ENCODE assay signal across 31 mouse cellular contexts in the genomic region with DNA sequence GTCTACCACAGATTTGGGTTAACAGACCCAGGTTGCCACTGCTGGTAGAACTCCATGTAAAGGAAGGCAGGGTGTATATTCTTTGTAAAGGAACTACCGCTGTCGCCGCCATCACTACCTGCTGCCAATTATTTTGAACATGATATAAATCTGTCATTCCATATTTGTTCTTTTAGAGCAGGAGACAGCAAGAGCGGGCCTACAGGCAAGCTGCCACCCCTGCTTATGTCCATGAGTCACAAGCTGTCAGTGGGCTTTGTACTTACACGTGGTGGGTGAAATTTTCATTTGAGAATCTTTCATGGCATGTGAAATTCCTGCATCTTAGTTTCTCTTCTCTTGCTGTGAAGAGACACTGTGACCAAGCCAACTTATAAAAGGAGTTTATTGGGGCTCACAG. TPM values are rescaled to one million over a fixed set of nuclear protein-coding genes. Genes with fewer than 3 reads are reported as not detected.
DNase-seq lines count a peak whose midpoint lies in the region; ATAC-seq and TF ChIP-seq lines count a peak whose summit lies in the region.
"Had no signal": no experiment of that assay in that cellular context is flagged by ENCODE, and none has a peak within 500 bp of the region (broad histone marks: within the 10 kb centered on the region; RNA-seq: fewer than 3 reads in every experiment).

No protein-coding gene starts in this region.

- WGBS in heart, postnatal 0 days, result 90% methylated on average over 5 of the region's 5 CpGs
- WGBS in lung, postnatal 0 days, result 96% methylated on average over 5 of the region's 5 CpGs

- H3K27me3 ChIP-seq in heart, postnatal 0 days (ENCODE audit: control insufficient read depth, insufficient read depth, low read length), result no peaks in the 10 kb centered on the region
- H3K27me3 ChIP-seq in lung, postnatal 0 days (replicated peaks; ENCODE audit: insufficient read depth, low read length), result no peaks in the 10 kb centered on the region
- H3K27me3 ChIP-seq: forebrain, embryonic 15.5 days; hindbrain, embryonic 15.5 days; kidney, embryonic 15.5 days; limb, embryonic 12.5 days; liver, embryonic 15.5 days; neural tube, embryonic 12.5 days; Patski had no signal

- H3K27ac ChIP-seq in heart, postnatal 0 days (ENCODE audit: low read depth), result peak overlapping the region; percentile 53
- H3K27ac ChIP-seq in lung, postnatal 0 days (ENCODE audit: low read length), result peak overlapping the region; percentile 23; the same call in 1 of the 2 replicates
- H3K27ac ChIP-seq: forebrain, embryonic 10.5 days; forebrain, embryonic 15.5 days; heart, embryonic 10.5 days; hindbrain, embryonic 10.5 days; hindbrain, embryonic 15.5 days; limb, embryonic 12.5 days; liver, embryonic 15.5 days; neural tube, embryonic 12.5 days had no signal

- H3K9ac ChIP-seq in heart, postnatal 0 days (replicated peaks; ENCODE audit: low read depth, low read length), result no peak overlapping the region
- H3K9ac ChIP-seq in lung, postnatal 0 days (replicated peaks; ENCODE audit: low read depth), result no peak overlapping the region
- H3K9ac ChIP-seq: forebrain, embryonic 15.5 days; hindbrain, embryonic 15.5 days; kidney, embryonic 15.5 days; limb, embryonic 12.5 days; liver, embryonic 15.5 days; lung, embryonic 14.5 days; neural tube, embryonic 12.5 days had no signal

- no peaks in the 10 kb centered on the region for H3K9me3 ChIP-seq in heart, postnatal 0 days (replicated peaks; ENCODE audit: control insufficient read depth, low read length)
- H3K9me3 ChIP-seq in lung, postnatal 0 days (ENCODE audit: low read length), result no peaks in the 10 kb centered on the region
- H3K9me3 ChIP-seq: forebrain, embryonic 10.5 days; forebrain, embryonic 15.5 days; heart, embryonic 10.5 days; hindbrain, embryonic 10.5 days; hindbrain, embryonic 15.5 days; kidney, embryonic 15.5 days; limb, embryonic 12.5 days; liver, embryonic 15.5 days; neural tube, embryonic 12.5 days had no signal

- ATAC-seq in heart, postnatal 0 days (ENCODE audit: insufficient read depth, low read depth), result no peak
- no peak for ATAC-seq in lung, postnatal 0 days
- ATAC-seq: forebrain, embryonic 15.5 days; inflammation-experienced regulatory T-cells, adult 6 months; Patski had no signal

- no peak overlapping the region for H3K4me2 ChIP-seq in heart, postnatal 0 days (ENCODE audit: low read depth, low read length)
- H3K4me2 ChIP-seq in lung, postnatal 0 days (replicated peaks; ENCODE audit: low read depth, low read length), result no peak overlapping the region
- H3K4me2 ChIP-seq: forebrain, embryonic 15.5 days; hindbrain, embryonic 15.5 days; kidney, embryonic 15.5 days; limb, embryonic 12.5 days; liver, embryonic 15.5 days; lung, embryonic 14.5 days; midbrain, embryonic 11.5 days; neural tube, embryonic 12.5 days had no signal

- no peak for TF ChIP-seq EP300 in heart, postnatal 0 days (IDR thresholded peaks at IDR 0.05; ENCODE audit: low read depth)
- TF ChIP-seq EP300 in lung, postnatal 0 days (IDR thresholded peaks at IDR 0.05), result no peak

- H3K4me1 ChIP-seq in heart, postnatal 0 days (ENCODE audit: control insufficient read depth, insufficient read depth), result no peaks in the 10 kb centered on the region
- H3K4me1 ChIP-seq in lung, postnatal 0 days (ENCODE audit: insufficient read depth, low read depth, low read length), result no peaks in the 10 kb centered on the region
- H3K4me1 ChIP-seq: forebrain, embryonic 10.5 days; forebrain, embryonic 15.5 days; hindbrain, embryonic 10.5 days; hindbrain, embryonic 15.5 days; limb, embryonic 12.5 days; neural tube, embryonic 12.5 days had no signal

- peaks cover 50% of the 10 kb centered on the region for H3K36me3 ChIP-seq in heart, postnatal 0 days (replicated peaks; ENCODE audit: control insufficient read depth, insufficient read depth, low read length)
- H3K36me3 ChIP-seq in lung, postnatal 0 days (ENCODE audit: insufficient read depth, low read length), result no peaks in the 10 kb centered on the region; the same call in 1 of the 2 replicates
- H3K36me3 ChIP-seq: liver, embryonic 15.5 days had no signal

- TF ChIP-seq CTCF in heart, postnatal 0 days (IDR thresholded peaks at IDR 0.05; ENCODE audit: low read depth), result no peak
- TF ChIP-seq CTCF in lung, postnatal 0 days (IDR thresholded peaks at IDR 0.05), result no peak

- H3K4me3 ChIP-seq in heart, postnatal 0 days (ENCODE audit: low read depth, low read length), result no peak overlapping the region
- no peak overlapping the region for H3K4me3 ChIP-seq in lung, postnatal 0 days (ENCODE audit: low read depth, low read length)
- H3K4me3 ChIP-seq: forebrain, embryonic 10.5 days; forebrain, embryonic 15.5 days; heart, embryonic 10.5 days; hindbrain, embryonic 10.5 days; hindbrain, embryonic 15.5 days; kidney, embryonic 15.5 days; limb, embryonic 12.5 days; liver, embryonic 15.5 days; myocyte; neural tube, embryonic 12.5 days had no signal

- peak; percentile 29 to 47 for DNase-seq in frontal cortex, postnatal 36 days (ENCODE audit: low spot score in 2 of 2)
- DNase-seq in frontal cortex, postnatal 25 days (ENCODE audit: low spot score in 2 of 2), result no peak
- DNase-seq in heart, postnatal 0 days (ENCODE audit: low spot score), result no peak
- no peak for DNase-seq in heart, adult 18-20 months
- DNase-seq in lung, postnatal 0 days (ENCODE audit: low spot score), result no peak
- no peak for DNase-seq in lung, postnatal 10 days
- DNase-seq in layer of hippocampus, postnatal 14 days (ENCODE audit: low spot score in 2 of 2), result peak; percentile 44 to 60
- DNase-seq in cerebellum, postnatal 36 days, result no peak
- DNase-seq: adrenal gland, postnatal 14 days; cerebellum, adult 2 months; cerebellum, postnatal 14 days; gastrocnemius, postnatal 36 days; heart, postnatal 10 days; kidney, adult 11 months; kidney, postnatal 36 days; lung, embryonic 14.5 days; lung, postnatal 36 days; thymus, postnatal 4 days had no signal

RNA-seq across cellular contexts. Expression of a gene that starts 21.9 kb away (rescaled TPM):
- total RNA-seq in heart, postnatal 0 days (2014; rRNA removed; ENCODE audit: low replicate concordance), result 26.7 and 28.6 TPM in 2 replicates
- polyA plus RNA-seq in heart, postnatal 0 days (2015; fragmentation: Nextera tagmentation; extraction: Ambion mirVana), result 51.8 and 52.5 TPM in 2 replicates
- total RNA-seq in heart, adult 18-20 months (2021), result 10 to 100 TPM; 34.6 to 38.5 TPM
- 65.4 and 69.7 TPM in 2 replicates for polyA plus RNA-seq in lung, postnatal 0 days (2015; fragmentation: Nextera tagmentation; extraction: Ambion mirVana)
- 10 to 100 TPM; 51.3 to 64.0 TPM for total RNA-seq in layer of hippocampus, postnatal 14 days (2021)

RNA-seq across cellular contexts. Expression of a gene that starts 22.8 kb away (rescaled TPM):
- 29.8 and 37.5 TPM in 2 replicates for total RNA-seq in heart, postnatal 0 days (2014; rRNA removed; ENCODE audit: low replicate concordance)
- polyA plus RNA-seq in heart, postnatal 0 days (2015; fragmentation: Nextera tagmentation; extraction: Ambion mirVana), result 42.1 and 43.4 TPM in 2 replicates
- 10 to 100 TPM; 43.3 to 44.6 TPM for total RNA-seq in heart, adult 18-20 months (2021)
- 65.5 and 67.6 TPM in 2 replicates for polyA plus RNA-seq in lung, postnatal 0 days (2015; fragmentation: Nextera tagmentation; extraction: Ambion mirVana)
- total RNA-seq in layer of hippocampus, postnatal 14 days (2021), result 10 to 100 TPM; 38.9 to 39.7 TPM

RNA-seq across cellular contexts. Expression of a gene that starts 52.9 kb away (rescaled TPM):
- total RNA-seq in heart, postnatal 0 days (2014; rRNA removed; ENCODE audit: low replicate concordance), result 41.3 and 59.2 TPM in 2 replicates
- 44.8 and 49.0 TPM in 2 replicates for polyA plus RNA-seq in heart, postnatal 0 days (2015; fragmentation: Nextera tagmentation; extraction: Ambion mirVana)
- total RNA-seq in heart, adult 18-20 months (2021), result 10 to 100 TPM; 12.0 to 16.0 TPM
- 111 and 112 TPM in 2 replicates for polyA plus RNA-seq in lung, postnatal 0 days (2015; fragmentation: Nextera tagmentation; extraction: Ambion mirVana)
- total RNA-seq in layer of hippocampus, postnatal 14 days (2021), result 10 to 100 TPM; 17.6 to 19.2 TPM

Comparison
In these comparisons a context has a peak if more than half of its experiments do, and no peak if none do; other contexts are left out.
1. DNase-seq: peak in frontal cortex, postnatal 36 days (2 of 2) and layer of hippocampus, postnatal 14 days (2 of 2); none in frontal cortex, postnatal 25 days (0 of 2), heart, postnatal 0 days (single experiment), heart, adult 18-20 months (0 of 2), lung, postnatal 0 days (single experiment), lung, postnatal 10 days (single experiment) and cerebellum, postnatal 36 days (0 of 2).